Comparison of ENCODE assay signal across 9 mouse cellular contexts in the genomic region with DNA sequence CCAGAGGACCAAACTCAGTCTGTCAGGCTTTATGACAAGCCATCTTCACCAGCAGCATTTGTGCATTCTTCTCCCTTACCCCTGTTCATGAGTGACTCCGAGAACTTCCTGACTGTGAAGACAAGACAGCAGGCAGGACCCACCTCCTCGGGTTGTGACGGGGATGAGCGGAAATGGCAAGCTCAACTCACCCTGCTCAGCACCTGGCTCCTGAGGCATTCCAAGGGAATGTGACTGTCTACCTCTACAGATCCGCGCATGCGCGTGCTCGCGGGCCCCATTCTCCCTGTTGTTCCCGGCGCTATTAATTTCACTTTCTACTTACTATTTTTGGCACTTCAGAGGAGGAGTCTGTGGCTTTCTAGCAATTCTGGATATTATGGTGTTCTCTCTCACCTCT. TPM values are rescaled to one million over a fixed set of nuclear protein-coding genes. Genes with fewer than 3 reads are reported as not detected.
A peak's percentile ranks its signal among the peaks of the same experiment; 100 is the strongest.
DNase-seq lines count a peak whose midpoint lies in the region; ATAC-seq and TF ChIP-seq lines count a peak whose summit lies in the region.
"Had no signal": no experiment of that assay in that cellular context is flagged by ENCODE, and none has a peak within 500 bp of the region (broad histone marks: within the 10 kb centered on the region; RNA-seq: fewer than 3 reads in every experiment).

No protein-coding gene starts in this region.

- no peaks in the 10 kb centered on the region for H3K9me3 ChIP-seq in heart, postnatal 0 days (replicated peaks; ENCODE audit: control insufficient read depth, low read length)
- H3K9me3 ChIP-seq: heart, embryonic 12.5 days had no signal

- H3K4me1 ChIP-seq in heart, postnatal 0 days (ENCODE audit: control insufficient read depth, insufficient read depth), result peaks cover 7% of the 10 kb centered on the region

- no peak for DNase-seq in heart, postnatal 0 days (ENCODE audit: low spot score)
- no peak for DNase-seq in heart, adult 11 months
- DNase-seq in thymus, postnatal 14 days, result peak; percentile 43
- no peak for DNase-seq in thymus, postnatal 10 days (ENCODE audit: low spot score in 2 of 2)
- peak; percentile 44 for DNase-seq in kidney, postnatal 14 days
- DNase-seq in adrenal gland, postnatal 4 days (ENCODE audit: low spot score in 2 of 2), result no peak
- DNase-seq in spleen, adult 12 weeks (ENCODE audit: low spot score), result no peak
- DNase-seq in adrenal gland, postnatal 14 days, result no peak

- no peak for ATAC-seq in heart, postnatal 0 days (ENCODE audit: insufficient read depth, low read depth)

- no peak overlapping the region for H3K27ac ChIP-seq in heart, postnatal 0 days (ENCODE audit: low read depth)

- no peak for TF ChIP-seq CTCF in heart, postnatal 0 days (IDR thresholded peaks at IDR 0.05; ENCODE audit: low read depth)

- WGBS in heart, postnatal 0 days, result 51% methylated on average over 12 of the region's 12 CpGs

- no peak for TF ChIP-seq EP300 in heart, postnatal 0 days (IDR thresholded peaks at IDR 0.05; ENCODE audit: low read depth)

- H3K27me3 ChIP-seq in heart, postnatal 0 days (ENCODE audit: control insufficient read depth, insufficient read depth, low read length), result no peaks in the 10 kb centered on the region

- peak overlapping the region; percentile 38 for H3K4me2 ChIP-seq in heart, postnatal 0 days (ENCODE audit: low read depth, low read length)
- H3K4me2 ChIP-seq: heart, embryonic 12.5 days had no signal

- H3K4me3 ChIP-seq in heart, postnatal 0 days (ENCODE audit: low read depth, low read length), result no peak overlapping the region
- H3K4me3 ChIP-seq: heart, embryonic 12.5 days had no signal

- no peaks in the 10 kb centered on the region for H3K36me3 ChIP-seq in heart, postnatal 0 days (replicated peaks; ENCODE audit: control insufficient read depth, insufficient read depth, low read length)
- H3K36me3 ChIP-seq: heart, embryonic 12.5 days had no signal

- no peak overlapping the region for H3K9ac ChIP-seq in heart, postnatal 0 days (replicated peaks; ENCODE audit: low read depth, low read length)
- H3K9ac ChIP-seq: heart, embryonic 12.5 days had no signal

RNA-seq across cellular contexts. Expression of a gene that starts 27.0 kb away (rescaled TPM):
- 4.0 and 10.9 TPM in 2 replicates for total RNA-seq in heart, postnatal 0 days (2014; rRNA removed; ENCODE audit: low replicate concordance)
- polyA plus RNA-seq in heart, postnatal 0 days (2015; fragmentation: Nextera tagmentation; extraction: Ambion mirVana), result 5.0 and 5.4 TPM in 2 replicates
- 1 to 10 TPM; 8.0 to 9.6 TPM for total RNA-seq in adrenal gland, postnatal 4 days (2021)
- 5.2 and 5.3 TPM in 2 replicates for total RNA-seq in adrenal gland, postnatal 14 days (2021)

RNA-seq across cellular contexts. Expression of a gene that starts 28.8 kb away (rescaled TPM):
- total RNA-seq in heart, postnatal 0 days (2014; rRNA removed; ENCODE audit: low replicate concordance), result 77.6 and 82.4 TPM in 2 replicates
- 4.2 and 4.5 TPM in 2 replicates for polyA plus RNA-seq in heart, postnatal 0 days (2015; fragmentation: Nextera tagmentation; extraction: Ambion mirVana)
- total RNA-seq in adrenal gland, postnatal 4 days (2021), result 10 to 100 TPM; 43.8 to 46.4 TPM
- 33.5 and 41.7 TPM in 2 replicates for total RNA-seq in adrenal gland, postnatal 14 days (2021)

RNA-seq across cellular contexts. Expression of a gene that starts 57.1 kb away (rescaled TPM):
- 6.9 and 7.0 TPM in 2 replicates for total RNA-seq in heart, postnatal 0 days (2014; rRNA removed; ENCODE audit: low replicate concordance)
- polyA plus RNA-seq in heart, postnatal 0 days (2015; fragmentation: Nextera tagmentation; extraction: Ambion mirVana), result 0.75 and 0.89 TPM in 2 replicates
- total RNA-seq in adrenal gland, postnatal 4 days (2021), result 10 to 100 TPM; 13.6 to 19.4 TPM
- total RNA-seq in adrenal gland, postnatal 14 days (2021), result 7.4 and 10.9 TPM in 2 replicates

RNA-seq across cellular contexts. Expression of a gene that starts 58.9 kb away (rescaled TPM):
- 4.3 and 6.6 TPM in 2 replicates for total RNA-seq in heart, postnatal 0 days (2014; rRNA removed; ENCODE audit: low replicate concordance)
- polyA plus RNA-seq in heart, postnatal 0 days (2015; fragmentation: Nextera tagmentation; extraction: Ambion mirVana), result 0.41 and 0.45 TPM in 2 replicates
- total RNA-seq in adrenal gland, postnatal 4 days (2021), result 10 to 100 TPM; 29.7 to 37.1 TPM
- total RNA-seq in adrenal gland, postnatal 14 days (2021), result 16.0 and 17.3 TPM in 2 replicates

Comparison
In these comparisons a context has a peak if more than half of its experiments do, and no peak if none do; other contexts are left out.
1. DNase-seq: peak in thymus, postnatal 14 days (single experiment) and kidney, postnatal 14 days (single experiment); none in heart, postnatal 0 days (single experiment), heart, adult 11 months (single experiment), thymus, postnatal 10 days (0 of 2), adrenal gland, postnatal 4 days (0 of 2), spleen, adult 12 weeks (single experiment) and adrenal gland, postnatal 14 days (single experiment).